Mouse (Mus musculus) kidney, adult 11 months (tissue): Measurements from ENCODE around the gene Ift20.
"Not testable (repeated sequence)": the region's sequence is repeated elsewhere in the genome, so short reads cannot be mapped to it uniquely, and the experiment has no call there.

Source experiments
- DNase-seq: peaks from one replicate; pipeline ENCODE4 v3.0.0; 2022

Ift20 gene

DNA sequence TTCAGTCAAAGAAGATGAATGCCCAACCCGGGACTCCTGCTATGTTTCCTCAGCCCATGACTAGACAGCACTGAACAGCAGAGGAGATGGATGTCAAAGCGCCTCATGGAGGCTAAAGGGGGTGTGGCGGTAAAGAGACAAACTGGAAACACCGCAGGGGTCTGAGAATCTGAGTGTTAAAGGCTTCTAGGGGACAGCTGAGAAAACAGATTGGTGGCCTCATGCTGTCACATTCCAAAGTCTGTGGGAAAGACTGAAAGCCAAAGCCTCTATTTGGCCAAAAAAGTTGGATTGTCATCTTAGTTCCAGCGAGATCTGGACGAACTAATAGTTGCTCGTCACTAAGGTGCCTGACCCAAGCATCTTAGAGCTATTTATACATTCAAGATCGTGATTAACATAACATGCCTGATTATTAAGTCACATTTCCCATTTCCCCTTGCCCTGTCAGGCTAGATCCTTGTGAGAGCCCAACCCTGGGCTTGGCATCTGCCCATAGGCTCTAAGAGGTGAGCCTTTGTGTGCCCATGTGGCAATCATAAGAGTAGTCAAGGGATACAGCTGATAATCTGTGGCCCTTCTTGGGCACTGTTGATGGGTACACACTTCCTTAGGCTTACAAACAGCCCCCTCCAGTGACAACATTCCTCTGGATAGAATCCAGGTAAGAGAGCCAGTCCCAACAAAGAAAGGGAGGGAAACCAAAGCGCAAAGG, 12.8 kb upstream of the Ift20 start:
- DNase-seq = no peak

DNA sequence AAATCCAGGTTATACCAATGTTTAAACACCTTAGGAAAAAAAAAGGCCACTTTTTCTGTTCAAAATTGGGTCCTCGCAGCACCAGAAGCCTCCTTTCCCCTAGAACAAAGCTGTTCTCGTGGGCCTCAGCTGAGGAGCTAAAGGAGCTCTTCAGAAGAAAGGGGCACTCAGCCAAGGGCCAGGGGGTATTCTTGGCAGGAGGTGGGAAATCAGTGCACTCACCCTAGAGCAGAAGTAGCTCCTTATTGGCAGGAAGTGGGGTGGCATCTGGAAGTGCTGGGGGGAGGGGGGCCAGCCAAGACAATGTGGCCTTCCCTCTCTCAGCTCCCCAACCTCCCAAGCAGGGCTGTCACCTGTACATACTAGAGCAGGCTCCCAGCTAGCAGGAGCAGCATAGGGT, 11.3 kb upstream of the Ift20 start:
- no peak for DNase-seq

DNA sequence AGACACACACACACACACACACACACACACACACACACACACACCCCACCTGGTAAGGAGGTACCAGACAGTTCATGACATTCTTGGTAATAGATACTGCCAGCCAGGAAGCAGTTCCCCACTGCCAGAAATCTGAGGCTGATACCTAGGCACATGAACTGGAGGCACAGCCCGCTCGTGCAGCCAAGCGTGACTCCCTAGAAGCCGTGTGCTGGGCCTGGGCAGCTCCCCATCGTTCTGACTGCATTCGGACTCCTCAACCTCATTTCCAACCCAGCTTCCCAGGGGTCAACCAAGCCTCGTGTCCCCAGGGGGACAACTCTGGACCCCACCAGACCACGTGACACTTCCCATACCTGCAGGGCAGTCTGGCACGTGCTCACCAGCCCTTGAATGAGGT, 7.4 kb upstream of the Ift20 start:
- no peak for DNase-seq

DNA sequence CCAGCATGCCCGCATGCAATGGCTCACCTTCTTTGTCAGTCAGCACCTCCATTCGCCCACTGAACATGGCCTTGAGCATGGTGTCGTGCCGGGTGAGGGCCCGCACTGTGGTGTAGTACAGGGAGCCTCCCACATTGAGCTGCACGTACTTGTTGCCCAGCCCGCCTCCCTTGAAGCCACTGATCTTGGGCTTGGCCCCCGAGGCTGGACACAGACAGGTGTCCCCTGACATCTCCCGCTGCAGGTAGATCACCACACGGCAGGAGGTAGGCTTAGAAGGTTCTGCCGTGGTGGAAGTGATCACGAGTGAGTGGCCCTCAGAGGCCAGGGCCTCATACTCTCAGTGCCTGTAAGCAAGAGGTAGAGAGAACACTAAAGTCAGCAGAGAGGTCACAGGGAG, 6.2 kb upstream of the Ift20 start:
- no peak for DNase-seq

DNA sequence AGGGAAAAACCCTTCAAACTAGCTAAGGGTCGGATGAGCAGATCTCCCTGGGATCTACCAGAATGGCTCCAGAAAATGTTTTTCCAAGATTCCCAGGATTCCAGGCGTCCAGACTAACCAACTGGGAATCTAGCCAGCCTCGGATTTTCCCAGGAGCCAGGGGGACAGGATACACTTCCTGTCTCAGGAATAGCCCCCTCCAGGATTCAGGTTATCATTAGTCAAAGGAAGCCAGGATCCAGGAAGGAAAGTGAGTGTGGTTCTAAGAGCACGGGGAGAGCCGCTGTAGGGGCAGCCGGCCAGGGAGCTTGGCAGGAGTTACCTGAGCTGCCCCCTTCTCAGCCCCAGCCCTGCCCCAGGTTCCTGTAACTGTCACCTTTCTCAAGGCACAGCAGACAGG, 5.1 kb upstream of the Ift20 start:
- peak; percentile 64 for DNase-seq

DNA sequence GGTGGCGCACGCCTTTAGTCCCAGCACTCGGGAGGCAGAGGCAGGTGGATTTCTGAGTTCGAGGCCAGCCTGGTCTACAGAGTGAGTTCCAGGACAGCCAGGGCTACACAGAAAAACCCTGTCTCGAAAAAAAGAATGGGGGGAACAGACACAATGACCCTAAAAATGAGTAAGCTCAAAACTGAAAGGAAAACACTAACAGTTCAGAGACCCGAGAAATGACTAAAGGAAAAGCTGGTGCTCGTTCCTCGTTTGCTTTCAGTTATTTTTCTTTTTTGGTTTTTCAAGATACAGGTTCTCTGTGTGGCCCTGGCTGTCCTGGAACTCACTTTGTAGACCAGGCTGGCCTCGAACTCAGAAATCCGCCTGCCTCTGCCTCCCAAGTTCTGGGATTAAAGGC, 4.6 kb upstream of the Ift20 start:
- DNase-seq = not testable (repeated sequence)

DNA sequence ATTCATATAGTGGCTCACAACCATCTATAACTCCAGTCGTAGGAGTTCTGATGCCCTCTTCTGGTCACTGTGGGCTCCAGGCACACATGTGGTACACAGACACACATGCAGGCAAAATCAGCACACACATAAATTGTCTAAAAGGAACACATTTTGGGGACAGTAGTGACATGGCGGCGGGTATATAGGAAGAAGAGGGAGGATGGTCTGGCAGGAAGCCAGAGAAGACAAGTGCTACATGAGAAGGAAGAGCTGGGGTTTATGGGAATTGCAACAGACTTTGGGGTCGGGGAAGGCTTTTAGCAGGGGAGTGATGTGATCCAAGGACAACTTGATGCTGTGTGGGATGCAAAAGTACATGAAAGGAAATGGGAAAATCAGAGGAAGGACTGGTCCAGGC, 1.6 kb upstream of the Ift20 start:
- DNase-seq = no peak

DNA sequence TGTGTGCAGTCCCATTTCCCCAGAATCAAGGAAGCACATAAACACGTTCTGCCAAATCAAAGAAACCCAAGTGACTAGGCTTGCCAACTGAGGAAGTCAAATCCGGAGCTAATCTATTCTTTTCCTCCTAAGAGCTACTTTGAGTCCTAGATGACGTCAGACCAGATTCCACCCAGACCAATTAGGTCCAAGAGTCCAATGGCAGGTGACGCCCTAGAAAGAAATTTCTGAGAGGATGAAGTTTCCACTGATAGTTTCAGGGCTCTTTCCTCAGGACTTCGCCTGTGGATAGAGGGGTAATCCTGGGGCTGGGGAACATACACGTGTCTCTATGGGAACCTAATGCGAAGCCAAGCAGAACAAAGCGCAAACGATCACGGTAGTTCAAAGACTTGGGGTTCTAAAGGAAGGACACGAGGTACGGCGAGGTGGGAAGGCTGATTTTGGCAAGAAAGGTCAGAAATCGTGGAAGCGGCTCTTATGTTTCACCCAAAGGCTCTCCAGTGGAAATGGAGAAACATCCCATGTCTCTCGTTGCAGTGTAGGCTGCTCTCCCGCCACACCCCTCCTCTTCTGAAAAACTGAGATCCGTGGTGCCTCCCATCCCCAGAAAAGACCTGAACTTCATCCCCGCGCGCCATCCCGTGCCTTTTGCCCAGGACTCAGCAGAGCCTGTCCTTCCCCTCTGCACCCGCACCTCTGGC, 633 bp upstream of the Ift20 start:
- DNase-seq = peak; percentile 72

DNA sequence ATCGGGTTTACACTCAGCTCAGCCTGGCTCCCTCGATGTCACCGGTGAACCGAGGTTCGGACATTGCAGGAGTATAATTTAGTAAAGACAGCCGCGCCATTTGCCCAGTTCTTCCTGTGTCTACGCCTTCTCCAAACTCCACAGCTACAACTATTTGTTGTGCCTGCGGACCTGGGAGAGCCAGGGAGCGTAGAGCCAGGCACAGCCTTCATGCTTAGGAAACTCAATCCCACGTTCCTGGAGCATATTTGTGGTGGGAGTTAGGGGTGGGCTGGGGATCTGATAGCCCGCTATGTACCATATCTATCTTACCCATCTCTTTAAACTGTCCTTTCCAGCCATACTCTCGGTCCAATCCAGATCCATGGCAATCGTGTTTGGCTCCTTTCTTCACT, 526 bp downstream of the Ift20 start:
- DNase-seq = no peak

DNA sequence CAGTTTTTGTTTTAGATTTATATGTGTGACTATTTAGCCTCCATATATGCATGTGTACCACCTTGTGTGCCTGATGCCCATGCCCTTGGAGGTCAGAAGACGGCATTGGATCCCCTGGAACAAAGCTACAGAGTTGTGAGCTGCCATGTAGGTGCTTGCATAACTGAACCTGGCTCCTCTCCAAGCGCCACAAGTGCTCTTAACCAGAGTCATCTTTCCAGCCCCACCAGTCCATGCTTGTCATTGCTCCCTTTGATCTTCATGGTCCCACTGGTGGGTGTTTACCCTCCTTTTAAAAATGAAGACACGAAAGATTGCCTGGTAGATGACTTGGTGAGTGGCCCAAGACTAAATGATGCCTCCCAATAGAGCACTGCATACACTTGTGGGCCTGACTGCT, 4.2 kb downstream of the Ift20 start:
- DNase-seq = no peak

DNA sequence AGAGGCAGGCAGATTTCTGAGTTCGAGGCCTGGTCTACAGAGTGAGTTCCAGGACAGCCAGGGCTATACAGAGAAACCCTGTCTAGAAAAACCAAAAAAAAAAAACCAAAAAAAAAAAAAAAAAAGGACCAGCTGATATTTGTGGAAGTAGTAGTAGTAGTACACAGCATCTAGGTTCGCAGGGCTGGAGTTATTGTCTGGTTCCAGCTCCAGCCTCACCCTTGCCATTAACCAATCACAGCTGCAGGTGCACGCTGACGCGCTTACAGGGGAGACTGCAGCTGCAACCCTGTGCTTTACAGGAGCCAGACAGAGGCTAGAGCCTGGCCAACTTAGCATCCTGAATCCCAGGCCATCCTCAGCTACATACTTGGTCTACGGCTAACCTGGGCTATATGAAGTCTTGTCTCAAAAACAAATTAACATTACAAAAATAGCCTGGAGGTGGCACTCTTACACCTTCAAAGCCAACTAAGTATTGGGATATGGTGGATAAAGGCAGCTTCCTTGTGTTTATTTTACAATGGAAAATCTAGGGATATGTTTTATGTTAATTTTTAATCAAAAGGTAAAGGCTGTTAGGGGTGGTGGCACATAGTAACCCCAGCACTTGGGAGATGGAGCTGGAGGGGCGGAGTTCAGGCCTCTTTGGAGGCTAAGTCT, 8.4 kb downstream of the Ift20 start:
- DNase-seq = no peak

DNA sequence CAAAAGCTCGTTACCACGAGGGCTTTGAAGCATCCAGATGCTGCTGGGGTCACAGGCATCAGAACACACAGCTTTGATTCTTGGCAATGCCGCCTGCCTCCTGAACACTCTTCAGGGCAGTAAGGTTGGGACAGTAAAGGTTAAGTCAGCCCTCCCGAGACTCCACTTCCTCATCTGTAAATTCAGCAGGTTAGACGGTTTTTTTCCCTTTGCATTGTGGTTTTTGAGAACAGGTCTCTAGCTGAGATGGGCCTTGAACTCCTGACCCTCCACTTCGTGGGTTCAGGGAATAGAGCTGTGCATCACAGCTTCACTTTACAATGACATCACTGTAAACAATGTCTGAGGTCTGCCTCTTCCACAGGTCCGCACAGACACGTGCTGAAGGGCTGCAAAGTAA, 9.0 kb downstream of the Ift20 start:
- DNase-seq = no peak

DNA sequence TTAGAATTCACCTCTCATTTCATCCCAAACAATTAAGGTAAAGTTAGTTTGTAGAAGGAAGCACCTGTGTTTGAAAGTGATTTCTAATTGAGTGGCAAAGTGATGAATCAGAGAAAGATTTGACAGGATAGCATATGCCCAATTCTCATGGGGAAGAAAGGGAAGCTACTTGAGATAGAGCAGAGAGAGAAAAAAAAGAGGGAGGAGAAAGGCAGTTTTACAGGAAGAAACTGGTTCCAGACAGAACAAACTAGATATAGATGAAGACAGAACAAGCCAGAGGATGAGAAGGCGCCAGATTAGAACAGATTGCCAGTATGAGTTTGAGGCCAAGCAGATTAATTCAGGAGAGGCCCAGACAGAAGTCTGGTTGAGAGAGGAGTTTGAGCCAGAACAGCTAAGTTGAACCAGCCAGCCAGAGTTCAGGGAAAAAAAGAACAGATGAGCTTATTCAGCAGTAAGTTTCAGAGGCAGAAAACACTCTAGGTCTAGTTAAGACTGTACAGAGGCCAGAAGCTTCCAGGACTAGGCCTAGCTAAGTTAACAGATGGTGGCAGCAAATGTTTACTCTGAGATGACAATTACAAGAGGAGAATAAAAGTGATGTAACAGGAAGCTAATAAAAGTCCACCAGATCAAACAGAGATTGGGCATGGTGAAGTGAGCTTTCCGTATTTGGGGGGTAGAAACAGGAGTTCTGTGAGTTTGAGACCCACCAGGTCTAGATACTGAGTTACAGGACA, 11.7 kb downstream of the Ift20 start:
- DNase-seq = no peak

DNA sequence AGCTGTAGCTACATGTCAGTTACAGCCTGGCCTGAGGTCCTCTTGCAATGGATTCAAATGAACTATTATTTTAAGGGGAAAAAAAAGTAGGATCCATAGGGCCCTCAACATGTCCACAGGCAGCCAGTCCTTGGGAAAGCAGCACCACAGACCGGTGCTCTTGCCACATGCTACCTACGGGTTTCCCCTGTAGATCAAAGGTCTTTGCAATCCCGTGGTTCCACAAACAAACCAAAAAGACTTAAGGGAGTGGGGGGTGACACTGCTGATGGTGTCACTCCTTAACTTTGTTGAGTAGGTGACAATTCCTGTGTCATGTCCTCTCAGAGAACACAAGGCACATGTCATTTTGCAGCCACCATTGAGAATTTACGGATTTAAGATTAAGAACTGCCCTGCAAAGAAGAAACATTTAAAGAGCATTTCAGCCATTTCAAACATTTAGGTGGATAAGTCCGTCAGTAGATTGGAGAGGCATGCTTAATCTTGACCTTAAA, 13.4 kb downstream of the Ift20 start:
- DNase-seq = no peak

DNA sequence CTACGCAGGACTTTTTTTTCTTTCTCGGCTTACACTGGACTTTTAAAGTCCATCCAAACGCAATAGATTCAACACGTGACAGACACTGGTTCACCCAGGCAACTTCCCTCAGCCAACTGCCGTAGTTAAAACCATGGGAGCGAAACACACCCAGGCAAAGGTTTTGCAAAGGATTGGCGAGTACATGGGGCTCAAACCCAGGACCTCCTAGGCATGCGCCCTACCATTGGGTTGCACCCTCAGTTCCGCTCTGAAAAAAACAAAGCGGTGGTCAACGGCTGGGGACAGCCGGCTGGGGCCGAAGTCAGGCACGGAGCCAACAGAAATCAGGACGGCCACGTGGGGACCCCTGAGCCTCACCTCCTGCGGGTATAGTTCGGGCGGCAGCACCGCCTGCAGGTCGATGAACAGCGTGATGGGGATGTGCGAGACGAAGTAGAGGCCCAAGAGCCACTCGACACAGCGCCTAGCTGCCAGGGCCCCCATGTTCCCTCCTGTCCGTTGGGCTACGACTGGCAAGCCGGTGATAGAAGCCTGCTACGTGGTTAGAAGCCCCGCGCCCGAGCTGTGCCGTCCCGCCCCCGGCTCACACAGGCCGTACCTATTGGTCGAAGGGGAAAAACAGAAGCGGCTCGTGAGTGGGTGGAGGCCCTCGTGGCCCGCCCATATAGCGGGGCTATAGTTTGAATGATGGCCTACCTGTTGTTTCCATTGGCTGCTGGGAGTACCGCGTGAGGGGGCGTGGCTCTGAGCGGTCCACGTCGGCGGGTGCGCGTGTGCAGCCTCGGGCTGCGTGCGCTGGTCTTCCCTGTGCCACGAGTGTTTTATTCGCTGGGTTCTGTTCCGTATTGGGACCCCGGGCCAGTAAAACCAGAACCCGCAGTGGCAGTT, 14.3 kb downstream of the Ift20 start, which contains the start of gene Tmem97:
Gene Tmem97, minus strand, starts transcription at position 610 of the 891 bp plus-strand sequence.
- DNase-seq = peak; percentile 98

DNA sequence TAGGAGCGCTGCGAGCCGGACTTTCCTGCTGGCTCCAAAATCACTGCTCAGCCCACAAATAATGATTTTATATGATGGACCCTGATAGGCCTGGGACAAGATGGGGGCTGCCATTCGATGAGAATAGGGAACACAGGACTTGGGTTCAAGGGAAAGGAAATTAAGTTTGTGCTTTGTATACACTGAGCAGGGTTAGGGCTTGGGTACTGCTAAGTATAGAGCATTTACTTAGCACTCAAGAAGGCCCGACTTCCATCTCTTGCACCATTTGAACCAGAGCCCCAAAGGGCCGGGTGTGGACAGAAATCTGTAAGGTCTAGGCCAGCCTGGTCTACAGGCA, 14.9 kb downstream of the Ift20 start:
- no peak for DNase-seq

DNA sequence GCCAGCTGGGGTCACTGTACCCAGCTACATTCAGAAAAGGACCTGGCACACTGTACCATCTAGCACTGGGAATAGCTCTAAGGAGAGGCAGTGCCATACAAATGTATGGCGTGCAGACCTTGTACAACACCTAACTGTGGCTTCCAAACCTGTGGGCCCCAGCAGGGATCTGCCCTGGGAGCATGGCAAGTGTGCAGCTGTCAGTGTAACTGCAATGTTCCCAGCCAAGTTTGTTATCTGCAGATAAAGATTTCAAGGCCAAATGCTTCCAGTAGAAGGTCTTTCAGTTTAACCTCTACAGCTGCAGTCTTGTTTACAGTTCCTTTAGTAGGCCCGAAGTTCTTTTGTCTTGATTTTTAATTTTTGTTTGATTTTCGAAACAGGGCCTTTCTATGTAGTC, 19.5 kb downstream of the Ift20 start:
- no peak for DNase-seq

DNA sequence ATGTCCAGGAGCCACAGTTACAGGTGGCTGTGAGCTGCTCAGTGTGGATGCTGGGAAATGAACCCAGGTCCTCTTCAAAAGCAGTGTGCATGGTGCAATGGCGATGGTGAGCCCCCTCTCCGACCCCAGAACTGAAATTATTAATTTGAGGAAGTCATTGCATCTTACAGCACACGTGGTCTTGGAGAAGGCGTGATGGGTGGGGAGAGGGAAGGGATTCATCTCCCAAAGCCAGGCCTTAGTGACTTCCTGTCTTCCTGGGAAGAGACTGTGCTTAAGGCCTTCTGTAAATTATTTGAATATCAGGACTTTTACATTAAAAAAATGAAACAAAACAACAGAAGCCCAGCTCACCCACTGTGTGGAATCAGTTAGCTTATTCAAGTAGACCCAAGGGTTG, 19.9 kb downstream of the Ift20 start:
- no peak for DNase-seq

DNA sequence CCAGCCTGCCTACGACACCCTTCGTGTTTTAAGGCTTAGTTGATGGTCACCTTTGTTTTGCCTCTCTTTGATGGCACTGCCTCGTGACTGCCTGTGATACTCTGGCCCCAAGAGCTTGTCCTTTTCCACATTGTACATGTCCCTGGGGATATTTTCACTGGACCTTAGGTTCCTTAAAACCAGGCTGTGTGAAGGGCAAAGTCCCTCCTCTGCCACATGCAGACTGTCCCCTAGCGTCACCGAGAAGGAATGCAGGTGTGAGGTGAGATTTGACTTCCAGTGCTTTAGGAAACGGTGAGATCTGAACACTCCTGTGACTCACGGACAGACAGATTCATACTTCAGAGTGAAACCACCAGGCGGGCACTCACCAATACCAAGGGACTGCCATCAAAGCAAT, 21.1 kb downstream of the Ift20 start:
- DNase-seq = peak; percentile 73

DNA sequence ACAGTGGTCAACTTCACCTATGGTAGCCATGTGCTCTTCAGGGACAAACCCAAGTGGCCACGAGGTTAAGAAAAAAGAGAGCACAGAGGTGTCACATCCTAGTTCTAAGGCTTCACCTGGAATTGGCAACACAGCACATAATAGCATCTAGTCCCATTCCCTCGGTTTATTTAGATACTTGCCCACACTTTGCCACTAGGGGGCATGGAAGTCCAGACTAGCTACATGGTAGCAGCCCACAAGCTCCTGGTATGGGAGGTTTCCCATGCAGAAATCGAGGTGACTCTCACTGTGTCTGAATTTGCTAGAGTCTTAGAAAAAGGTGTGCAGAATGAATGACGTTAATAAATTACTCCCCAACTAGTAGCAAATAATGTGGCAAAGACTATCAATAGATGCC, 24.3 kb downstream of the Ift20 start:
- DNase-seq = peak; percentile 64

DNA sequence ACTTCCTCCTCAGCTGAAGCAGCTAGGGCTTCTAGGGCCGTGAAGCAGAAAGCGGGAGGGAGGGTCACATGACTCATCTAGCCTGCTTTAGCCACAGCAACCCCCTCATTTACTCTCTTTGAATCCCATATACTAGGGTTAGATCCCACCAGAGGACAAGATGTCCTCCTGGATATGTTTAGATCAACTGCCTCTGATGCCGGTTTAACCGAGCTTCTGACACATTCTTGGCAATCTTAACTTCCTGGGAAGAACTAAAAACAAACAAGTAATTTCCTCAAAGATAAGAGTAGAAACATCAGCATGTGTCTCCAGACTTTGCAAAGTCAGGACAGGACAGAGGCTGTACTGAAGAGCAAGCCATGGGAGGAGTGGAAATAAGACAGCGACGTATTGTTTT, 30.6 kb downstream of the Ift20 start:
- peak; percentile 60 for DNase-seq

DNA sequence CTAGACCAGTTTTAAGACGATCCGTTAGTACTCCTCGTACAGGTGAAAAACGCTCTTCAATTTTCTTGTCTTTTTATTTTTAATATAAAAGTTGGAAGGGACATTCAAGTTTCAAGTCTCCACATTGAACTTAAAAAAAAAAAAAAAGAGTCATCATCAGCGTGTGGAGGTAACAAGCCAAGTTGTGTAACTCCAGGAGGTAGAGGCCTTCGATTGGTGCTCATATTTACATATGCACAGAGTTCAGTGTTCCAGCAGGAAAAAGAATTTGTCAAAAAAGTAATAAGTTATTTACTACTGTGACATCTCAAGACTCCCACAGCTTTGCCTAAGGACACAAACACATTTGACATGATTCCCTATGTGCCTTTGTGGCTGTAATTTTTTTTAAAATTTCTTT, 31.5 kb downstream of the Ift20 start:
- DNase-seq = no peak
